Mouse (Mus musculus): ENCODE results near the gene Tbc1d5. TPM values are rescaled to one million over a fixed set of nuclear protein-coding genes. Genes with fewer than 3 reads are reported as not detected.

Gene Tbc1d5
- polyA plus RNA-seq, 1 experiment from 2014 or later = 11.3 TPM

- WGBS = 29% methylated on average over 1 of the region's 1 CpGs
- no peak for ATAC-seq (replicated peaks; ENCODE audit: low FRiP score)
Observed at GRCm38 (mm10) chr17:50740804-50741203, 438.3 kb downstream of the Tbc1d5 start.

DNA sequence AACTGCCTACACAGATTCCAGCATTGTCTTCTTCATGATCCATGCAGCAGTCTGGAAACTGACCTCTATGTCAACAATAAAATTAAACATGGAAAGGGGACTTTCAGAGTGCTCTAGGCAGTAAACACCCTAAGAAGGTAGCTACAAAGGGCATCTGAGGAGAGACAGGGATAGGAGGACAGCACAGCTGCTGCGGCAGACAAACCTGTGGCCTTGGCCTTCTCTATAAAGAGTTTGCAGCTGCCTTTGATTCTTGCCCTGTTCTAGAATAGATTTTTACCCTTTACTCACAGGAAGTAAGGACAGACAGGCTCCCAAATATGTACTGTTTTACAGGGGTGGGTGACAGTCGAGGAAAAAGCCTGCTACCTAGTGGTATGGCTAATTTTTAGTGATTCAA is 440.7 kb downstream of the Tbc1d5 start:
- H3K36me3 ChIP-seq (ENCODE audit: control insufficient read depth, insufficient read depth, low read length) = no peaks in the 10 kb centered on the region
- H3K9me3 ChIP-seq (ENCODE audit: control insufficient read depth, low read length) = no peaks in the 10 kb centered on the region
- H3K4me3 ChIP-seq (ENCODE audit: low read depth, low read length) = no peak overlapping the region
- no peak overlapping the region for H3K9ac ChIP-seq (ENCODE audit: low read depth, low read length)
- no peak overlapping the region for H3K27ac ChIP-seq (ENCODE audit: low read depth, low read length)
- DNase-seq (ENCODE audit: low spot score) = no peak
- 85% methylated on average over 2 of the region's 2 CpGs for WGBS
- H3K27me3 ChIP-seq (replicated peaks; ENCODE audit: control insufficient read depth, insufficient read depth, low read length) = no peaks in the 10 kb centered on the region
- H3K4me1 ChIP-seq (replicated peaks; ENCODE audit: control insufficient read depth, insufficient read depth, low read length) = no peaks in the 10 kb centered on the region; the same call in 1 of the 2 replicates
- H3K4me2 ChIP-seq = no peak overlapping the region
- ATAC-seq (replicated peaks; ENCODE audit: low FRiP score) = no peak

More at GRCm38 (mm10) chr17:50740804-50741203, 438.3 kb downstream of the Tbc1d5 start:
- no peaks in the 10 kb centered on the region for H3K27me3 ChIP-seq (replicated peaks; ENCODE audit: control insufficient read depth, insufficient read depth, low read length)
- H3K9ac ChIP-seq (ENCODE audit: low read depth, low read length) = no peak overlapping the region
- H3K27ac ChIP-seq (ENCODE audit: low read depth, low read length) = no peak overlapping the region
- no peaks in the 10 kb centered on the region for H3K36me3 ChIP-seq (ENCODE audit: control insufficient read depth, insufficient read depth, low read length)
- no peak overlapping the region for H3K4me3 ChIP-seq (ENCODE audit: low read depth, low read length)
- no peaks in the 10 kb centered on the region; the same call in 1 of the 2 replicates for H3K4me1 ChIP-seq (replicated peaks; ENCODE audit: control insufficient read depth, insufficient read depth, low read length)
- no peak overlapping the region for H3K4me2 ChIP-seq
- no peak for DNase-seq (ENCODE audit: low spot score)
- H3K9me3 ChIP-seq (ENCODE audit: control insufficient read depth, low read length) = no peaks in the 10 kb centered on the region

- DNase-seq (ENCODE audit: low spot score) = no peak
- H3K36me3 ChIP-seq (ENCODE audit: control insufficient read depth, insufficient read depth, low read length) = no peaks in the 10 kb centered on the region
- no peak overlapping the region for H3K4me3 ChIP-seq (ENCODE audit: low read depth, low read length)
- H3K4me2 ChIP-seq = no peak overlapping the region
- no peaks in the 10 kb centered on the region for H3K27me3 ChIP-seq (replicated peaks; ENCODE audit: control insufficient read depth, insufficient read depth, low read length)
- WGBS = 45% methylated on average over 2 of the region's 2 CpGs
- no peaks in the 10 kb centered on the region; the same call in 1 of the 2 replicates for H3K4me1 ChIP-seq (replicated peaks; ENCODE audit: control insufficient read depth, insufficient read depth, low read length)
- no peak overlapping the region for H3K27ac ChIP-seq (ENCODE audit: low read depth, low read length)
- H3K9me3 ChIP-seq (ENCODE audit: control insufficient read depth, low read length) = no peaks in the 10 kb centered on the region
- no peak for ATAC-seq (replicated peaks; ENCODE audit: low FRiP score)
- H3K9ac ChIP-seq (ENCODE audit: low read depth, low read length) = no peak overlapping the region
Observed at GRCm38 (mm10) chr17:50737068-50737467, 442.1 kb downstream of the Tbc1d5 start.

- H3K9me3 ChIP-seq (ENCODE audit: control insufficient read depth, low read length) = no peaks in the 10 kb centered on the region
- H3K27me3 ChIP-seq (replicated peaks; ENCODE audit: control insufficient read depth, insufficient read depth, low read length) = no peaks in the 10 kb centered on the region
- H3K27ac ChIP-seq (ENCODE audit: low read depth, low read length) = no peak overlapping the region
- H3K4me2 ChIP-seq = no peak overlapping the region
- 65% methylated on average over 8 of the region's 8 CpGs for WGBS
- H3K4me3 ChIP-seq (ENCODE audit: low read depth, low read length) = no peak overlapping the region
- ATAC-seq (replicated peaks; ENCODE audit: low FRiP score) (no peak), DNase-seq (ENCODE audit: low spot score) (no peak)
- no peaks in the 10 kb centered on the region; the same call in 1 of the 2 replicates for H3K4me1 ChIP-seq (replicated peaks; ENCODE audit: control insufficient read depth, insufficient read depth, low read length)
- no peak overlapping the region for H3K9ac ChIP-seq (ENCODE audit: low read depth, low read length)
- no peaks in the 10 kb centered on the region for H3K36me3 ChIP-seq (ENCODE audit: control insufficient read depth, insufficient read depth, low read length)
Observed at GRCm38 (mm10) chr17:50735955-50736533, 443.1 kb downstream of the Tbc1d5 start.

- ATAC-seq (replicated peaks; ENCODE audit: low FRiP score) = no peak
- Histone ChIP-seq H3K4me2 (no peak overlapping the region), H3K9ac (ENCODE audit: low read depth, low read length) (no peak overlapping the region), H3K4me3 (ENCODE audit: low read depth, low read length) (no peak overlapping the region), H3K36me3 (ENCODE audit: control insufficient read depth, insufficient read depth, low read length) (no peaks in the 10 kb centered on the region), H3K9me3 (ENCODE audit: control insufficient read depth, low read length) (no peaks in the 10 kb centered on the region), H3K27me3 (replicated peaks; ENCODE audit: control insufficient read depth, insufficient read depth, low read length) (no peaks in the 10 kb centered on the region), H3K27ac (ENCODE audit: low read depth, low read length) (no peak overlapping the region; the same call in 1 of the 2 replicates), H3K4me1 (replicated peaks; ENCODE audit: control insufficient read depth, insufficient read depth, low read length) (no peaks in the 10 kb centered on the region; the same call in 1 of the 2 replicates)
- no peak for DNase-seq (ENCODE audit: low spot score)
- WGBS = 68% methylated on average over 4 of the region's 4 CpGs
Observed at GRCm38 (mm10) chr17:50735382-50735954, 443.7 kb downstream of the Tbc1d5 start.

GRCm38 (mm10) chr17:50734781-50735180 is 444.4 kb downstream of the Tbc1d5 start:
- H3K27ac ChIP-seq (ENCODE audit: low read depth, low read length) = no peak overlapping the region
- H3K9me3 ChIP-seq (ENCODE audit: control insufficient read depth, low read length) = no peaks in the 10 kb centered on the region
- no peaks in the 10 kb centered on the region for H3K27me3 ChIP-seq (replicated peaks; ENCODE audit: control insufficient read depth, insufficient read depth, low read length)
- H3K4me2 ChIP-seq = no peak overlapping the region
- no peaks in the 10 kb centered on the region; the same call in 1 of the 2 replicates for H3K4me1 ChIP-seq (replicated peaks; ENCODE audit: control insufficient read depth, insufficient read depth, low read length)
- no peak for DNase-seq (ENCODE audit: low spot score)
- 81% methylated on average over 6 of the region's 6 CpGs for WGBS
- no peak overlapping the region for H3K4me3 ChIP-seq (ENCODE audit: low read depth, low read length)
- no peak for ATAC-seq (replicated peaks; ENCODE audit: low FRiP score)
- H3K36me3 ChIP-seq (ENCODE audit: control insufficient read depth, insufficient read depth, low read length) = no peaks in the 10 kb centered on the region
- H3K9ac ChIP-seq (ENCODE audit: low read depth, low read length) = no peak overlapping the region

DNA sequence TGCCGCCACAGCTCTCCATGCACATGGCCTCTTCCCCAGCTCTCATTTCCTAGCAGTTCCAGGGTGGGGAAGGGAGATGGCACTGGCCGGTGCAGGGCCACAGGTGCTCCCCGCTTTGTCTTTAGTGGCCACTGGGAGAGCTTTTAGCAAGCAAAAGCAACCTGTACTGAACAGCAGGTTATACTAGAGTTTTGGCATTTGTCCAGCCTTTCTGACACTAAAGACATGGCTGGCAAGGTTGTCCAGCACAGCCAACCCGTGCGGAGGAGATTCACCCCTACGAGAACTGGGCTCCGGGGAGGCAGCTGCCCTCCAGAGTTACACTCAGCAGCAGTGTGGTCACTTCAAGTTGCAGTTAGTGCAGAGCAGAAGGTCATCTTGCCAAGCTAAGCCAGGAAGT is 445.8 kb downstream of the Tbc1d5 start:
- 90% methylated on average over 7 of the region's 7 CpGs for WGBS
- no peaks in the 10 kb centered on the region; the same call in 1 of the 2 replicates for H3K4me1 ChIP-seq (replicated peaks; ENCODE audit: control insufficient read depth, insufficient read depth, low read length)
- H3K36me3 ChIP-seq (ENCODE audit: control insufficient read depth, insufficient read depth, low read length) = no peaks in the 10 kb centered on the region
- DNase-seq (ENCODE audit: low spot score) (no peak), ATAC-seq (replicated peaks; ENCODE audit: low FRiP score) (no peak)
- H3K4me3 ChIP-seq (ENCODE audit: low read depth, low read length) = no peak overlapping the region
- H3K4me2 ChIP-seq = no peak overlapping the region
- no peak overlapping the region for H3K27ac ChIP-seq (ENCODE audit: low read depth, low read length)
- H3K27me3 ChIP-seq (replicated peaks; ENCODE audit: control insufficient read depth, insufficient read depth, low read length) = no peaks in the 10 kb centered on the region
- H3K9ac ChIP-seq (ENCODE audit: low read depth, low read length) = no peak overlapping the region
- H3K9me3 ChIP-seq (ENCODE audit: control insufficient read depth, low read length) = no peaks in the 10 kb centered on the region

GRCm38 (mm10) chr17:50731876-50732275 is 447.3 kb downstream of the Tbc1d5 start:
- Histone ChIP-seq H3K27me3 (replicated peaks; ENCODE audit: control insufficient read depth, insufficient read depth, low read length) (no peaks in the 10 kb centered on the region), H3K4me2 (no peak overlapping the region), H3K9me3 (ENCODE audit: control insufficient read depth, low read length) (no peaks in the 10 kb centered on the region), H3K36me3 (ENCODE audit: control insufficient read depth, insufficient read depth, low read length) (no peaks in the 10 kb centered on the region), H3K4me3 (ENCODE audit: low read depth, low read length) (no peak overlapping the region), H3K9ac (ENCODE audit: low read depth, low read length) (no peak overlapping the region), H3K27ac (ENCODE audit: low read depth, low read length) (no peak overlapping the region), H3K4me1 (replicated peaks; ENCODE audit: control insufficient read depth, insufficient read depth, low read length) (no peaks in the 10 kb centered on the region; the same call in 1 of the 2 replicates)
- WGBS = 77% methylated on average over 5 of the region's 5 CpGs
- DNase-seq (ENCODE audit: low spot score) (no peak), ATAC-seq (replicated peaks; ENCODE audit: low FRiP score) (no peak)

DNA sequence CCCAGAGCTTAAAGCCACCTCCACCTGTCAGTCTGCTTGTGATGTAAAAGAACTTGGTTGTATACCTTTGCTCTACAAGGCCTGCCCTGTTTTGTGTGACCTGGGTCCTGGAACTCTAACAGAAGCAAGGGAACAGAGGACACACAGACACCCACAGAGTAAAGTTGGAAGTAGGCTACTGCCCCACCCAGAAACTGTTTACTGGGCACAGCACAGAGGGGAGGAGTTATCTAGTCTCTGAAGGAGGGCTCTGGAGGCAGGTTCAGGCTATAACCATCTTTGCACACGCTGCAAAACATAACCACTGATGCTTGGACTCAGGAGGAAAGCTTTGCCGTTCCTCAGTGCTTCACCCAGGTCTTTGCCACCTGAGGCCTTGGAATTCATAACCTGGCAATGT is 448.3 kb downstream of the Tbc1d5 start:
- Histone ChIP-seq H3K4me1 (replicated peaks; ENCODE audit: control insufficient read depth, insufficient read depth, low read length) (no peaks in the 10 kb centered on the region; the same call in 1 of the 2 replicates), H3K9ac (ENCODE audit: low read depth, low read length) (no peak overlapping the region), H3K27ac (ENCODE audit: low read depth, low read length) (no peak overlapping the region), H3K36me3 (ENCODE audit: control insufficient read depth, insufficient read depth, low read length) (no peaks in the 10 kb centered on the region), H3K4me2 (no peak overlapping the region), H3K4me3 (ENCODE audit: low read depth, low read length) (no peak overlapping the region), H3K9me3 (ENCODE audit: control insufficient read depth, low read length) (no peaks in the 10 kb centered on the region), H3K27me3 (replicated peaks; ENCODE audit: control insufficient read depth, insufficient read depth, low read length) (no peaks in the 10 kb centered on the region)
- 84% methylated on average over 2 of the region's 2 CpGs for WGBS
- ATAC-seq (replicated peaks; ENCODE audit: low FRiP score) (no peak), DNase-seq (ENCODE audit: low spot score) (no peak)

Measured in liver, embryonic 11.5 days (tissue).